Mouse (Mus musculus) heart, embryonic 16.5 days (tissue): Measurements from ENCODE around the gene Arhgap23. TPM values are rescaled to one million over a fixed set of nuclear protein-coding genes. Genes with fewer than 3 reads are reported as not detected.

Source experiments
- ATAC-seq: fragments of 200-750 bp; cut with Nextera tagmentation; replicated peaks from 2 replicates; pipeline ENCODE4 v1.8.0; 2017; ENCODE audit warnings: moderate number of reproducible peaks; ENCODE audit not compliant: insufficient read depth, low FRiP score; ENCODE audit errors: extremely low read depth
- H3K27ac ChIP-seq: fragments of 300-500 bp; sonication (generic); 2 replicates; pipeline ENCODE4 v1.5.1; 2014; ENCODE audit warnings: mild to moderate bottlenecking, low read length, control low read depth, moderate library complexity
- H3K27me3 ChIP-seq: fragments of 300-500 bp; sonication (generic); 2 replicates; pipeline ENCODE4 v1.6.1; 2014; ENCODE audit warnings: low read length, mixed read lengths; ENCODE audit not compliant: control insufficient read depth, insufficient read depth
- H3K36me3 ChIP-seq: fragments of 300-500 bp; sonication (generic); 2 replicates; pipeline ENCODE4 v1.6.1; 2014; ENCODE audit not compliant: control insufficient read depth, insufficient read depth
- H3K4me1 ChIP-seq: fragments of 300-500 bp; sonication (generic); 2 replicates; pipeline ENCODE4 v1.6.1; 2014; ENCODE audit warnings: low read length, mixed read lengths; ENCODE audit not compliant: control insufficient read depth, insufficient read depth
- H3K4me2 ChIP-seq: fragments of 300-500 bp; sonication (generic); 2 replicates; pipeline ENCODE4 v1.6.1; 2014; ENCODE audit warnings: low read depth, mild to moderate bottlenecking, control low read depth, low read length
- H3K4me3 ChIP-seq: fragments of 300-500 bp; sonication (generic); 2 replicates; pipeline ENCODE4 v1.5.1; 2014; ENCODE audit warnings: mild to moderate bottlenecking, control low read depth, low read length
- H3K9ac ChIP-seq: fragments of 300-500 bp; sonication (generic); 2 replicates; pipeline ENCODE4 v1.6.1; 2014; ENCODE audit warnings: low read length, control low read depth
- H3K9me3 ChIP-seq: fragments of 300-500 bp; sonication (generic); replicated peaks from 2 replicates; pipeline ENCODE4 v1.6.1; 2016; ENCODE audit warnings: low read length; ENCODE audit not compliant: control insufficient read depth
- WGBS: fragments of 180-500 bp; shearing (Covaris S2); extraction: QIAGEN DNeasy Blood & Tissue Kit; methylation state at CpG from one replicate; pipeline ENCODE4 v1.1.7; 2014; 5-methylcytosine and 5-hydroxymethylcytosine counted together
- polyA plus RNA-seq: library from polyadenylated mRNA; unstranded; fragments of >200 nt; fragmentation: Nextera tagmentation; extraction: Ambion mirVana; gene quantifications from 2 replicates; pipeline ENCODE4 v1.2.1, GENCODE M21; 2015

The Arhgap23 gene
- polyA plus RNA-seq, 1 experiment from 2014 or later: 5.5 TPM

DNA sequence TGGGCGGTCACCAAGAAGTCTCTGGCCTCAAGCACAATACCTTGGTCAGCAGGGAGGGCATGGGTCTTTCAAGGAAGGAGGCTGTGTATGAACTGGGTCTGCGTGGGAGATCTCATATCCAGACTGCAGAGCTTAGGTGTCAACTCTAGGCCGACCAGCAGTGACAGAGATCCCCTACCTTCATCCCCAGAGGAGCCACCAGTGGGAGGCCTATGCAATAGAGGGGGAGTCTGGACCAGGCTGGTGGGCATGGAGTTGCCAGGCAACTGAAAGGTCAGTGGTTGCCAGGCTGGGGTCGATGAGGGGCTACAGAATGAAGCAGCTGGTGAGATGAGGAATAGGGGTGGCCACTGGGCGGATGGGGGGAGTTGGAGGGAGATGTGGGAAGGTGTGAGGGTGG, 124.3 kb downstream of the Arhgap23 start:
- no peaks in the 10 kb centered on the region for H3K9me3 ChIP-seq
- WGBS: 66% methylated on average over 5 of the region's 5 CpGs
- H3K4me3 ChIP-seq: no peak overlapping the region
- ATAC-seq: no peak
- no peak overlapping the region for H3K9ac ChIP-seq
- H3K27me3 ChIP-seq: peaks cover 77% of the 10 kb centered on the region
- no peak overlapping the region for H3K27ac ChIP-seq
- peaks cover 13% of the 10 kb centered on the region for H3K4me1 ChIP-seq
- H3K36me3 ChIP-seq: no peaks in the 10 kb centered on the region
- H3K4me2 ChIP-seq: no peak overlapping the region

DNA sequence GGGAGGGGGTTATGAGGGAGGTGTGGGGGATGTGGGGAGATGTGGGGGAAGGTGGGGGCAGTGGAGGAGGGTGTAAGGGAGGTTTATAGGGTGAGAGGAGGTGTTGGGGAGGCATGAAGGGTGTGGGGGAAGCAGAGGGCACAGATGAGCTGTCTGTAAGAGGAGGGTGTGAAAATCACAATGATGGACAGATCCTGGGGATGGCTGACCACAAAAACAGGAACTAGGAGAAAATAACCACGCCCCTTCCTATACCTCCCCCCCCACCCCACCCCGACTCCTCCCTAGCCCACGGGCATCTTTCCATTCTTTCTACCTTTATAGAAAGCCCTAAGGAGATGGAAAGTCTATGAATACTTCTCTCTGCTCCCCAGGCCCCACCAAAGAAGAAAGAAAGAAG, 124.8 kb downstream of the Arhgap23 start:
- Histone ChIP-seq H3K9ac (no peak overlapping the region), H3K4me1 (peaks cover 9% of the 10 kb centered on the region), H3K4me2 (no peak overlapping the region), H3K27ac (no peak overlapping the region), H3K27me3 (peaks cover 77% of the 10 kb centered on the region), H3K9me3 (no peaks in the 10 kb centered on the region), H3K36me3 (no peaks in the 10 kb centered on the region), H3K4me3 (no peak overlapping the region)
- 55% methylated on average over 3 of the region's 3 CpGs for WGBS
- ATAC-seq: no peak

DNA sequence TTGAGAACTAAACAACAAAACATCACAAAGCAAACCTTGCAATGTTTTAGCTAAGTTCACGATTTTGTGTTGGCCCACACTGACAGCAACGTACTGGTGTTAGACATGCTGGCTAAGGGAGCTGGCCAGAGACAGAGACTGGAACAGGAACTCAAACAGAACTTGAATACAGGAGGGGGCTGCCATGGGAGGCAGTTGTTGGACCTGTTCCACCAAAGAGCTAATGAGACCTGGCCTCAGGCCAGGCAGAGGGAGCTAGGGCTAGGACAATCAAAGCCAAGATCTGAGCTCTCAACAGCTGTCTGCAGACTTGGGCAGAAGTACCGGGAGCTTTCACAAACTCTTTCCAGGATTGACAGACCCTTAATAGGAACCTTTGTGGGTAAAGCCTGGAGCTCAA, 125.3 kb downstream of the Arhgap23 start:
- H3K9ac ChIP-seq: no peak overlapping the region
- WGBS: 28% methylated on average over 3 of the region's 3 CpGs
- H3K4me2 ChIP-seq: no peak overlapping the region
- peaks cover 9% of the 10 kb centered on the region for H3K4me1 ChIP-seq
- ATAC-seq: no peak
- H3K27me3 ChIP-seq: peaks cover 77% of the 10 kb centered on the region
- no peak overlapping the region for H3K27ac ChIP-seq
- no peaks in the 10 kb centered on the region for H3K9me3 ChIP-seq
- no peak overlapping the region for H3K4me3 ChIP-seq
- H3K36me3 ChIP-seq: no peaks in the 10 kb centered on the region

DNA sequence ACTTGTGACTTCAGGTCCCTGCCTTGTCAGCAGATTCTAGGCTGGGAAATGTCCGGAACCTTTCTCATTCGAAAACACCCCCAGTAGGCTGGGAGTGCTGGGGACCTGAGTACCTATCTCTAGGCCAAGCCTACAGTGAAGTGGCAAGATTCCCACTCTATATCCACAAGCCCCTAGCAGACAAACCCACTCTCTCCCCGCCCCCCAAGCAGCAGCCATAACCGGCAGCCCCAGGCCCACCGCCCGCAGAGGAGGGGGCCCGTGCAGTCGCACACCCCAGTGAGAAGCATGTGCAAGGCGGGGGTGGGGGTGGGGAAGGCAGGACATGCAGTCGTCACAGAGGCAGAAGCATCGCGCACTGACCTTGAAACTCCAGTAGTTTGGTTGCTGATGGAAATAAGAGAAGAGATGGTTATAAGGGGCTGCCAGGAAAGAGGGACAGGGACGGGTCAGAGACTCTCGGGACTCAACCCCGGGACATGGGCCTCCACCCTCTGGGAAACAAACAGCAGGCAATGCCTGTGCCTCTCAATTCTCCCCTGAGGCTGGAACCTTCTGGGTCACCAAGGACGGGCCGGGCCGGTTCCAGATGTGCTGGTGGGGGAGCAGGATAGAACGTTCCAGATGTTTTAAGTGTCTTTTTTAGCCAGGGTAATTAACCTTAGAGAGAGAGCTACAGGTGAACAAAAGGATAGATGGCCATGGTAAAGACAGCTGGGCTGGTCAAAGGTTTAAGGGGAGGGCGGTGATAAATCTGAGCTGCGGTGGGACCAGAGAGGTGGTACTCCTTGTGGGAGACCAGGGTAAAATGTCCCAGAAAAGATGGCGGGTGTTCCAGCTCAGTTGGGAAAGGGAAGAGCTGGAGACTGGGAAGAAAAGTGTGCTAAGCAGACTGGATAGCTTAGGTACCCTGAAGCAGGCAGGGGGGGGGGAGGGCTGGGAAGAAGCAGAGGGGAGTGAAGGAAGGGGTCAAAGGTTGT, 127.1 kb downstream of the Arhgap23 start:
- Histone ChIP-seq H3K9me3 (no peaks in the 10 kb centered on the region), H3K27ac (no peak overlapping the region), H3K9ac (no peak overlapping the region), H3K27me3 (peaks cover 76% of the 10 kb centered on the region), H3K4me2 (no peak overlapping the region), H3K4me3 (no peak overlapping the region), H3K36me3 (no peaks in the 10 kb centered on the region), H3K4me1 (peaks cover 7% of the 10 kb centered on the region)
- 76% methylated on average over 22 of the region's 22 CpGs for WGBS
- ATAC-seq: no peak

DNA sequence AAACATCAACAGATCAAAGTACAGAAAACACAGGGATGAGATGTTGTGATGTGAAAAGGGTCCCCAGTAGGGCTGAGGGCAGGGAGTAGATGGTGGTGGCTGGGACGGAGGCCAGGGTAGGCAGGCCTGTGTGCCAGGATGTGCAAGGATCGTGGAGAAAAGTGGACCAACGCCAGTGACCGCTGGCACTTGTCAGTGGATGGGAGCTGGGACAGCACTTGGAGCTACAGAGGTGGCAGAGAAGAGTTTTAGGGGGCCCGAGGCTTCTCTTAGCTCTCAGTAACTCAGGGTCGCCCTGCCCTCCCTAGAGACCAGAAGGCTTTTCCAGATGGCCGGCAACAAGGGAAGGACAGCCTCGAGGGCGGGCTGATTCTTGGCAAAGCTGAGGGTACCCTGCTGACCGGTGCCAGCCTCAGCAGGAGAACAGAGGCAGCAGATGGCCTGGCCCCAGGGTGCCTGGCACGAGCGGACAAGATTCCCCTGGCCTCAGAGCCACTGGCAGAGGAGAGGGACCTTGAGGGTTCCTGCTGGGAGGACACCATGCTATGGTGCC, 127.9 kb downstream of the Arhgap23 start:
- Histone ChIP-seq H3K27me3 (peaks cover 77% of the 10 kb centered on the region), H3K9ac (no peak overlapping the region), H3K9me3 (no peaks in the 10 kb centered on the region), H3K4me2 (no peak overlapping the region), H3K36me3 (no peaks in the 10 kb centered on the region), H3K4me3 (no peak overlapping the region), H3K4me1 (peaks cover 7% of the 10 kb centered on the region), H3K27ac (no peak overlapping the region)
- no peak for ATAC-seq
- WGBS: 57% methylated on average over 12 of the region's 12 CpGs

DNA sequence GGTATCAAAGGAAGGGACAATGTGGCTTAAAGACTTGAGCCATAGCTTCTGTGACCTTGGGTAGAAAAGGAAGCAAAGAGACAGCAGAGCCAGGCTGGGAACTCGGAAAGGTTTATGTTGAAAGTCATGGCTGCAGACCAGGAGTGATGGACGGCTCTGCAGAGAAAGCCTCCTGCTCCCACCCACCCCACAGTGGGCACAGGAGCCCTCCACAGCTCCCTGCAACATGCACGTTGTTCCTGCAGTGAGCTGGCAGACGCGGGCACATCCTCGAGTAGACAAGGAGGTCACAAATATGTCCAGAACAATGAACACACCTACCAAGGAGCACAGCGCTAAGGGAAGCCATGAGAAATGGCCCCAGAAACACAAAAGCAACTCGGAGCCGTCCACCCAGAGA, 128.6 kb downstream of the Arhgap23 start:
- H3K9ac ChIP-seq: no peak overlapping the region
- no peak overlapping the region for H3K27ac ChIP-seq
- H3K9me3 ChIP-seq: no peaks in the 10 kb centered on the region
- H3K27me3 ChIP-seq: peaks cover 77% of the 10 kb centered on the region
- 73% methylated on average over 9 of the region's 9 CpGs for WGBS
- no peaks in the 10 kb centered on the region for H3K36me3 ChIP-seq
- peaks cover 7% of the 10 kb centered on the region for H3K4me1 ChIP-seq
- no peak overlapping the region for H3K4me3 ChIP-seq
- ATAC-seq: no peak
- H3K4me2 ChIP-seq: no peak overlapping the region

DNA sequence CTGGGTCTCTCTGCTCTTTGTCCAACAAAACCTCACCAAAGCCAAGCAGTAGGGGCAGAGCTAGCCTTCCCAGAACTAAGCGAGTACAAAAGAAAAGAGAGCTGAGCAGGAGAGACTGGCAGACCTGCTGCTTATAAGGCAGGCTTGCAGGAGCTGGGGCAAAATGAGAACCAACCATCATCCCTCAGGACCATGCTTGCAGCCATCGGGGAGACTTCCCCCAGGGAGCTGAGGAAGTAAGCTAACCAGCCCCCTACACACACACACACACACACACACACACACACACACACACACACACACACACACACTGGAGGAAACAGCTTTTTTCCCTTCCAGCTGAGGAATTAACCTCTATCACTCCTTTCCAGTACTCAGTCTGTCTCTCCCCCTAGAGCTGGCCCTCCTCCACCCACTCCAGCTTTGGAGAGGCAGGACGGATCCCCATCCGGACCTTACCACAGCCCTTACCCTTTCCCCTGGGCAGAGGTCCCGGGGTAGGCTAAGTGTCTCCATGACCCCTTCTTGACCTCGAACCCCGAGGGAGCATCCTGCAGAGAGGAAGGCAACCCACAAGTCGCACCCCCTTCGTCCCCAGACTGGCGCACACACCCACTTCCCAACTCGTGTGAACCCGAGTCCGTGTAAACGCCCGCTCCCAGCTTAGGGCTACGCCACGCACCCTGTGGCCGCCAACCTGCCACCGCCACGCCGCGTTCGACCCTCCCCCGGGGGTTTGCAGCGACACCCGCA, 130.7 kb downstream of the Arhgap23 start:
- 4% methylated on average over 26 of the region's 26 CpGs for WGBS
- Histone ChIP-seq H3K4me1 (peaks cover 7% of the 10 kb centered on the region), H3K9me3 (no peaks in the 10 kb centered on the region), H3K36me3 (no peaks in the 10 kb centered on the region), H3K9ac (peak overlapping the region; percentile 67), H3K27me3 (peaks cover 91% of the 10 kb centered on the region), H3K4me2 (peak overlapping the region; percentile 99), H3K4me3 (peak overlapping the region; percentile 67), H3K27ac (no peak overlapping the region)
- ATAC-seq: no peak

DNA sequence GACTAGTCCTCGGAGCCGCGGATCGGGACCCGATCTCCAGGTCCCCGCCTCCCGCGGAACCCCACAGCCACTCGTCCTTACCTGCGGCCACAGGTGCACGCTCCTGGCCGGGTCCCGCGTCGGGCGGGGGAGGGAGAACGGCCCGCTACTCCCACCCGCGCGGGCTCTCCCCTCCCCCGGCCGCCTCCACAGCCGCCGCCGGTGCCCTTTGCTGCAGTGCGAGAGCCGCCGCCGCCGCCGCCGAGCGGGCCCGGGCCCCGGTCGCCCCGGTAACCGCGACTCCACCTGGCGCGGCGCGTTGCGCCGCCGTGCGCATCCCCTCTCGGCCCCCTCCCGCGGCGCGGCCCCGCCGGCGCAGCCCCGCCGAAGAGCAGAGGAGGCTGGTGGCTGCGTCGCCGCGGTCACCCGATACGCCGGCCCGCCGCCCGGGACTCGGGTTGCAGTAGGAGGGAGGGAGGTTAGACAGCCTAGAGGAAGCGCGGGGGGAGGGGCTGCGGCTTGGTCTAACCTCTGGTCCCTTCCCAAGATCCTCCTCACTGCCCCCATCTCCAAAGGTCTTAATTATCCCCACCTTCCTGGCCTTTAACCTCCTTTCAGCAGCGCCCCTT, 131.6 kb downstream of the Arhgap23 start:
- H3K4me2 ChIP-seq: peak overlapping the region; percentile 99
- no peaks in the 10 kb centered on the region for H3K9me3 ChIP-seq
- no peaks in the 10 kb centered on the region for H3K36me3 ChIP-seq
- peak overlapping the region; percentile 67 for H3K4me3 ChIP-seq
- peak; percentile 61 for ATAC-seq
- H3K27me3 ChIP-seq: peaks cover 97% of the 10 kb centered on the region
- no peak overlapping the region for H3K27ac ChIP-seq
- 1% methylated on average over 57 of the region's 73 CpGs for WGBS
- H3K9ac ChIP-seq: peak overlapping the region; percentile 67
- peaks cover 7% of the 10 kb centered on the region for H3K4me1 ChIP-seq
